Mouse (Mus musculus): ENCODE data around the gene Ndufa7. TPM values are rescaled to one million over a fixed set of nuclear protein-coding genes. Genes with fewer than 3 reads are reported as not detected.

The Ndufa7 gene
- polyA plus RNA-seq, 1 experiment from 2014 or later, result 454 TPM

DNA sequence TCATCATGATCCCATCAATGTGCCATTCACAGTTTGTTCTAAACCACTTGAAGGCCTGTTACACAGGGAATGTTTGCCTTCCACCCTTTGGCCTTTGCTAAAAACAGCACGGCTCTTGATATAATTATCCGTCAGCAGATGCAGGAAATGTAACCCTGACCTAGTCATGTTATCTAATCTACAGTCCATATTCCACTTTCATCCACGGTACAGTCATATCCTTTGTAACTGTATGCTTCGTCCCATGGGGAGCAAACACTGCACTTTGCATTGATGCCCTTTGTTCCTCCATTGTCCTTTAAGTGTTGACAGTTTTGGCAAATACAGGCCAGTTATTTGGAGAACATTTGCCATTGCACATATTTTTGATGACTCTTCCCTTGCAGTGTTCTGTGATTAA is 35.6 kb upstream of the Ndufa7 start:
- 88% methylated on average over 4 of the region's 4 CpGs for WGBS
- no peak overlapping the region for H3K27ac ChIP-seq (replicated peaks)
- 0 out of 2 replicates have a peak, but pooled peaks cover 4% of the 10 kb centered on the region for H3K9me3 ChIP-seq
- no peak overlapping the region for H3K9ac ChIP-seq (replicated peaks)
- H3K36me3 ChIP-seq, result no peaks in the 10 kb centered on the region
- no peaks in the 10 kb centered on the region; the same call in 1 of the 2 replicates for H3K27me3 ChIP-seq
- ATAC-seq (ENCODE audit: low FRiP score, low read depth), result no peak
- H3K4me3 ChIP-seq, result no peak overlapping the region
- no peaks in the 10 kb centered on the region for H3K4me1 ChIP-seq
- H3K4me2 ChIP-seq (replicated peaks), result no peak overlapping the region

DNA sequence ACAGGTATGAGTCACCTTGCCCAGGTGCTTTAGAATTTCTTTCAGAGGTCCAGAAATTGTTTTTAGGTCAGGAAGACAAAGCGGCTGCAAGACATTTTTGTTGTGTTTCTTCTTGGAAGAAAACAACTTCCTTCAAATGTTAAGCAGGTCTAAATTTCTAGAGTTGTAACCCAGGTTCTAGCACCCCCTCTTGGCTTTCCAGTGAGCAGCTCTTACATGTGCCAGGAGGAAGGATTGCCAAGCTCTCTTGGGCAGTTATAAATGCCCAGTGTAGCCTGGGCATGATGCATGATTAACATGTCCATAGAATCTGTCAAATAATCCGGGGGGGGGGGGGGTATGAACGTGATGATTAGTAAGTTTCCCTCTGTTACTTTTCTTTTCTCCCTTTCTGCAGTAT is 26.1 kb upstream of the Ndufa7 start:
- Histone ChIP-seq H3K9me3 (no peaks in the 10 kb centered on the region), H3K36me3 (no peaks in the 10 kb centered on the region), H3K27ac (replicated peaks) (no peak overlapping the region), H3K9ac (replicated peaks) (no peak overlapping the region), H3K4me3 (no peak overlapping the region), H3K4me1 (no peaks in the 10 kb centered on the region), H3K27me3 (no peaks in the 10 kb centered on the region), H3K4me2 (replicated peaks) (no peak overlapping the region)
- ATAC-seq (ENCODE audit: low FRiP score, low read depth), result no peak
- 67% methylated on average over 3 of the region's 3 CpGs for WGBS

DNA sequence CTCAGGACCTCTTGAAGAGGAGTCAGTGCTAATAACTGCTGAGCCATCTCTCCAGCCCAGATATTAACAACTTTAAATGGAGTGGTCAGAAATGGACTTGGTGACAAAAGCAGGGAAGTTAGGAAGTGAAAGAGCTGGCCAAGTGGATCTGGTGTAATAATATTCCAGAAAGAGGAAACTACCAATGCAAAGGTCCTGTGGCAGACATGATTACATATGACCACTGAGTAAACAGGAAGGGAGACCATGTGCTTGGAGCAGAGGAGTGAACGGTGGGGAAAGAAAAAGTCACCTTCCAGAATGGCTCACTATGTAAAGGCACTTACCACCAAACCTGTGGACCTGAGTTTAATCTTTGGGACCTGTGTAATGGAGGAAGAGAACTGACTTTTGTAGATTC is 25.1 kb upstream of the Ndufa7 start:
- Histone ChIP-seq H3K4me3 (no peak overlapping the region), H3K4me1 (no peaks in the 10 kb centered on the region), H3K4me2 (replicated peaks) (no peak overlapping the region), H3K27ac (replicated peaks) (no peak overlapping the region), H3K9me3 (no peaks in the 10 kb centered on the region), H3K9ac (replicated peaks) (no peak overlapping the region), H3K36me3 (no peaks in the 10 kb centered on the region), H3K27me3 (peaks cover under 1% of the 10 kb centered on the region; the same call in 1 of the 2 replicates)
- WGBS, result 92% methylated on average over 1 of the region's 1 CpGs
- no peak for ATAC-seq (ENCODE audit: low FRiP score, low read depth)

DNA sequence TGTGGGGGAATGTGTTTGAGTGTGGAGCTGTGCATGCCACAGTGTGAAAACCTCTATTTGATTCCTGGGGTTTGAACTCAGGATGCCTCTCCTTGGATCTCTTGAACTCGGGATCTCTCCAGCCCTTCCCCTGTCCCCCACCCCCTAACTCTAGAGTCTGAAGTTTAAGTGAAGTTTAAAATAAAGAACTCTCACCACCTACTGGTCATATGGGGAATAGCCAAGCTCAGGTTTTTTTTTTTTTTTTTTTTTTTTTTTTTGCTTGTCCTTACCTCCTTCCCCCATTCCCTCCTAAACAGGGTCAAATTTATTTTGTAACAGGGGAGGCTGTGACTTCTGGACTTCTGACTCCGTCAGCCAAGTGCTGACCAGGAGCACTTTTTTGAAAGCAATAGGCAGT is 22.2 kb upstream of the Ndufa7 start:
- peaks cover 6% of the 10 kb centered on the region for H3K27me3 ChIP-seq
- no peak overlapping the region for H3K27ac ChIP-seq (replicated peaks)
- 0% methylated on average over 2 of the region's 2 CpGs for WGBS
- no peaks in the 10 kb centered on the region for H3K9me3 ChIP-seq
- H3K4me1 ChIP-seq, result no peaks in the 10 kb centered on the region
- no peak overlapping the region for H3K4me2 ChIP-seq (replicated peaks)
- H3K36me3 ChIP-seq, result no peaks in the 10 kb centered on the region
- no peak for ATAC-seq (ENCODE audit: low FRiP score, low read depth)
- H3K9ac ChIP-seq (replicated peaks), result no peak overlapping the region
- no peak overlapping the region for H3K4me3 ChIP-seq

DNA sequence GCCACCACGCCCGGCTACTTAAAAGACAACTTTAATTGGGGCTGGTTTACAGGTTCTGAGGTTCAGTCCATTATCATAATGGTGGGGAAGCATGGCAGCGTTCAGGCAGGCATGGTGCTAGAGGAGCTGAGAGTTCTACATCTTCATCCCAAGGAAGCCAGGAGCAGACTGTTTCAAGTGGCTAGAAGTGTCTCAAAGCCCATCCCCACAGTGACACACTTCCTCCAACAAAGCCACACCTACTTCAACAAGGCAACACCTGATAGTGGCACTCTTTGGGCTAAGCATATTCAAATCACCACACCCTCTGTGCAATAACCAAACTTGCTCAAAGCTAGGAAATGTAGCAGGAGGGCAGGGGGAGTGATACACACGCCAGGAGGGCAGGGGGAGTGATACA is 20.2 kb upstream of the Ndufa7 start:
- Histone ChIP-seq H3K4me1 (no peaks in the 10 kb centered on the region), H3K27me3 (peaks cover 6% of the 10 kb centered on the region), H3K4me2 (replicated peaks) (no peak overlapping the region), H3K9ac (replicated peaks) (no peak overlapping the region), H3K9me3 (no peaks in the 10 kb centered on the region), H3K4me3 (no peak overlapping the region), H3K36me3 (no peaks in the 10 kb centered on the region), H3K27ac (replicated peaks) (no peak overlapping the region)
- WGBS, result 65% methylated on average over 4 of the region's 4 CpGs
- no peak for ATAC-seq (ENCODE audit: low FRiP score, low read depth)

DNA sequence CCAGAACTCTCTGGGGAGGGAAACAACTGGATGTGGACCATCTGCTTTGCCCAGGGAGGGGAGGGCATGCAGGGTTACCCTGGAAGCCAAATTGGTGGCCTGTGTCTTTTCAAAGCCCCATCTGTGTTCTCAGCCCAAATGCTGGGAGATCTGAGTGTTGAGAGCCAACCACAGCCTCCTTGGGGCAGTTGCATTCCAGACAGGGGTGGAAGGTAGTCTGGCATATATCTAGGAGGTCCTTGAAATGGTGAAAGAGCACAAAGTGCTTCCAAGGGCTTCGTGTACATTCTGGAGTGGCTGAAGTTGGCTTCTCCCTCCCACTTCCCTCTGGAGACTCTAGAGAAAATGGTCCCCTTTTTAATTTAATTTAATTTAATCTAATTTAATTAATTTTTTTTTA is 19.6 kb upstream of the Ndufa7 start:
- ATAC-seq (ENCODE audit: low FRiP score, low read depth), result no peak
- no peak overlapping the region for H3K4me2 ChIP-seq (replicated peaks)
- 80% methylated on average over 1 of the region's 1 CpGs for WGBS
- no peaks in the 10 kb centered on the region for H3K4me1 ChIP-seq
- no peak overlapping the region for H3K27ac ChIP-seq (replicated peaks)
- no peak overlapping the region for H3K4me3 ChIP-seq
- H3K27me3 ChIP-seq, result peaks cover 6% of the 10 kb centered on the region
- no peaks in the 10 kb centered on the region for H3K36me3 ChIP-seq
- H3K9me3 ChIP-seq, result no peaks in the 10 kb centered on the region
- H3K9ac ChIP-seq (replicated peaks), result no peak overlapping the region

DNA sequence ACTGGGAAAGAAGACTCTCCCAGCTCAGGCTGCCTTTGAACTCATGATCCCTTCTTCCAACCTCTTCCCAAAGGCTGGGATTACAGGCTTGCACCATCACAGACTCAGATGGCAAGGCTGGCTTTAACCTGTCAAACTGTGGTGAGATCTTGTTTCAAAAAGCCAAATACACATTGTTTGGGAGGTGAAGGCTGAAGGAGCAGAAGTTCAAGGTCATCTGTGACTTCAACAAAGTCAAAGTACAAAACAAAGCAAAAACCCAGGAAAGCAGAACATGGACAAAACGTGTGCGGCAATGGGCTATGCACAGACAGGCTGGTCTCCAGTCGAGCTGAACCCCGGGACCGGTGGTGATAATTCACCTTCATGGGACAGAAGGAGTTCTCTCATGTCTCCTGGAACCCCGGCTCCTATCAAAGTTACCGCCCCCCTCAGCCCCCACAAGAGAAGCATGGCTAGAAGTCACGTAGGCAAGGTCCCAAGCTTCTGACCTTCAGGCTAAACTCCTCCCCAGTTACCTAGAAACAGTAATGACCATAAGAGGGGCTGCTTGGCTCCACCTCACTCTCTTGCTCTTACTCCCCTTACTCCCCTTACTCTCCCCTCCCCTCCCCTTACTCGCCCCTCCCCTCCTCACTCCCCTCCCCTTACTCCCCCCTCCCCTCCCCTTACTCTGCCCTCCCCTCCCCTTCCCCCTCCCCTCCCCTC is 17.0 kb upstream of the Ndufa7 start:
- Histone ChIP-seq H3K4me1 (peaks cover 8% of the 10 kb centered on the region), H3K27me3 (peaks cover 18% of the 10 kb centered on the region), H3K4me3 (no peak overlapping the region), H3K4me2 (replicated peaks) (no peak overlapping the region), H3K27ac (replicated peaks) (no peak overlapping the region), H3K9me3 (no peaks in the 10 kb centered on the region), H3K36me3 (no peaks in the 10 kb centered on the region), H3K9ac (replicated peaks) (no peak overlapping the region)
- 63% methylated on average over 8 of the region's 9 CpGs for WGBS
- no peak for ATAC-seq (ENCODE audit: low FRiP score, low read depth)

DNA sequence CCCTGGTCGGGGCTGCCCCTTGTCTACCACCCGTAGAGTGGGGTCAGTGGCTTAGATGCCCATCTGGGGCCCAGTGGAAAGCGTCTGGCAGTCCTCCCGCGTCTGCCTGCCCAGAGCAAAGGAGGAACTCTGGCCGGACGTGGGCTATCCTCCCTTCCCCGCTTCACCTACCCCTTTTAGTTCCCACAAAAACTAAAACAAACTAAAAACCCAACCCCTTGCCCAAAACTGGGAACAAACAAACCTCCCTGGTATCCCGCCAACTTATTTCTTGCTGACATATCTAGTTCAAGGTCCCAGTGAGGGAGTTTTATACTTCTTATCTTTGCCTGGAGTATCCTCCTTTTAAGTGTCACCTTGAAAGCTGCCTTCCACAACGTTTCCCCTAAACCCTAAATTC is 16.2 kb upstream of the Ndufa7 start:
- Histone ChIP-seq H3K36me3 (no peaks in the 10 kb centered on the region), H3K27ac (replicated peaks) (no peak overlapping the region), H3K9ac (replicated peaks) (no peak overlapping the region), H3K4me2 (replicated peaks) (no peak overlapping the region), H3K4me1 (peaks cover 8% of the 10 kb centered on the region), H3K9me3 (no peaks in the 10 kb centered on the region), H3K27me3 (peaks cover 18% of the 10 kb centered on the region), H3K4me3 (no peak overlapping the region)
- WGBS, result 44% methylated on average over 10 of the region's 10 CpGs
- no peak for ATAC-seq (ENCODE audit: low FRiP score, low read depth)

DNA sequence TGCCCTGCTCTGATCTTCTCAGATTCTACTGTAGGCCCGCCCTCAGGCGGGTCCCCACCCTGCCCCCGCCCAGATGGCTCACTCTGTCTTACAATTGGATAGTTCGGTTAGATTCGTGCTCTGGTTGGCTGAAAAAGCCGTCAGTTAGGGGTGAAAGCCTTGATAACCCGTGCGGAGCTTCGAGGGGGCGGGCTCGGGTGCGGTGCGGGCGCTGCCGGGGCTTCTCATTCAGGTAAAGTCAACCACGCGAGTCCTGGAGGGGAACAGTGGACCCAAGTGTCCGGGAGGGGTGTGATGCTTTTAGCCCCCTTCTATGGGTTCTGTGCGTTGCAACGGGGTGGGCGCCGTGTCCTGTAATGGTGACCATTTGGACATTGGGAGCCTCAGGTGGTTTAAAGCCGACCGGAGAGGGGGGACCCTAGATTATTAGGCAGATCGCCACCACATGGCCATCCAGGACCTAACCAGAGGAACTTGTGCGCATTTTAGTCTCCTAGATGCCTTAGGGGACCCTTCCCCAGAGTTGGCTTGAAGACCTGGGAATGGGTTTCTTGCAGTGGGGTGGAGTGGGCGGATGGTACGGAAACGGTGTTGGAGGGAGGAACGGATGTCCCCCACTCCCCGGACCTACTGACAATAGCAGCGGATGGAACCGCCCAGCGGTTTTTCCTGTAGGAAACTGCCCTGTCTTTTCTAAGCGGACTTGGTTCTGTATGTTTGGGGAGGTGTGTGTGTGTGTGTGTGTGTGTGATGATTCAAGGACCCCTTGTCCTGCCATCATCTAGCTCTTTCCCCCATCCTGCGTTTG is 13.8 kb upstream of the Ndufa7 start, which contains the start of gene Kank3:
Gene Kank3, plus strand, starts transcription at position 186 of the 808 bp plus-strand sequence.
- H3K27ac ChIP-seq (replicated peaks), result no peak within 1 kb of the TSS
- no peaks in the 10 kb centered on the region for H3K9me3 ChIP-seq
- 2% methylated on average over 36 of the region's 36 CpGs for WGBS
- peaks cover 12% of the 10 kb centered on the region for H3K27me3 ChIP-seq
- peaks cover 8% of the 10 kb centered on the region for H3K4me1 ChIP-seq
- ATAC-seq (ENCODE audit: low FRiP score, low read depth), result peak; percentile 99
- peak within 1 kb of the TSS; percentile 49 for H3K9ac ChIP-seq (replicated peaks)
- no peaks in the 10 kb centered on the region for H3K36me3 ChIP-seq
- H3K4me2 ChIP-seq (replicated peaks), result peak within 1 kb of the TSS; percentile 62
- peak within 1 kb of the TSS; percentile 45 for H3K4me3 ChIP-seq

DNA sequence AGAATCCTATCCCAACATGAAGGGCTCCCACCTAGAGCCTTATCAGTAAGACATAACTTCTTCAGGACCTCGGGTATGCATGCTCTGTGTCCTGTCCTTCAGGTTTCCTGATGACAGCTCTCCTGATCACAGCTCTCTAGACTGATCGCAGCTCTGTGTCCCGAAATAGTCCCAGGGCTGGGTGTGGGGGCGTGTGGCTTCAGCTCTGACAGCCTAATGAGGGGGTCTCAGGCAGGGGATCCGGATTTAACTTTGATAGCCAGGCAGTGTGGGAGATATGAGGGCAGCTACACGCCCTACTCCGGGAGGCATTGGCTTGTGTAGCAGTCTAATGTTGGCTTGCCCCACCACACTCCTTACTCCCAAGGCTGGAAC is 13.2 kb upstream of the Ndufa7 start:
- 0 out of 2 replicates have a peak overlapping the region, but pooled peaks have one; percentile 49 for H3K9ac ChIP-seq (replicated peaks)
- peaks cover 12% of the 10 kb centered on the region for H3K27me3 ChIP-seq
- H3K4me1 ChIP-seq, result peaks cover 8% of the 10 kb centered on the region
- no peak for ATAC-seq (ENCODE audit: low FRiP score, low read depth)
- no peak overlapping the region for H3K27ac ChIP-seq (replicated peaks)
- 36% methylated on average over 7 of the region's 7 CpGs for WGBS
- H3K4me2 ChIP-seq (replicated peaks), result peak overlapping the region; percentile 62
- no peaks in the 10 kb centered on the region for H3K9me3 ChIP-seq
- H3K36me3 ChIP-seq, result no peaks in the 10 kb centered on the region
- H3K4me3 ChIP-seq, result peak overlapping the region; percentile 45

DNA sequence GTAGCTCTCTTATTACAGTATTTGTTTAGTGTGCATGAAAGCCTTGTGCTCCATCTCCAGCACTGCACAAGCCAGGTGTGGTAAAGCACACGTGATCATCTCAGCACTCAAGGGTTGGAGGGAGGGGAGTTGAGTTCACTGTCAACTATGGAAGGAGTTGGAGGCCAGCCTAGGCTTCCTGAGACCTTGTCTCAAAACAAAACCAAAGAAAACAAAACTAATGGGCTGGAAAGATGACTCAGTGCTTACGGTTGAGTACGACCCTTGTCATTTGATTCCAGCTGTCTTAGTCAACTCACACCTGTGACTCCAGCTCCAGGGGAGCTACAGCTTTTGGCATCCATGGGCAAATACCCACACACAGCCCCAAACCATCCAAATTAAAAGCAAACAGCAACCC is 11.9 kb upstream of the Ndufa7 start:
- no peak overlapping the region for H3K9ac ChIP-seq (replicated peaks)
- H3K4me1 ChIP-seq, result peaks cover 13% of the 10 kb centered on the region
- H3K27ac ChIP-seq (replicated peaks), result no peak overlapping the region
- no peaks in the 10 kb centered on the region for H3K36me3 ChIP-seq
- no peak overlapping the region for H3K4me3 ChIP-seq
- 76% methylated on average over 3 of the region's 3 CpGs for WGBS
- peaks cover 12% of the 10 kb centered on the region for H3K27me3 ChIP-seq
- no peaks in the 10 kb centered on the region for H3K9me3 ChIP-seq
- H3K4me2 ChIP-seq (replicated peaks), result no peak overlapping the region
- ATAC-seq (ENCODE audit: low FRiP score, low read depth), result no peak

DNA sequence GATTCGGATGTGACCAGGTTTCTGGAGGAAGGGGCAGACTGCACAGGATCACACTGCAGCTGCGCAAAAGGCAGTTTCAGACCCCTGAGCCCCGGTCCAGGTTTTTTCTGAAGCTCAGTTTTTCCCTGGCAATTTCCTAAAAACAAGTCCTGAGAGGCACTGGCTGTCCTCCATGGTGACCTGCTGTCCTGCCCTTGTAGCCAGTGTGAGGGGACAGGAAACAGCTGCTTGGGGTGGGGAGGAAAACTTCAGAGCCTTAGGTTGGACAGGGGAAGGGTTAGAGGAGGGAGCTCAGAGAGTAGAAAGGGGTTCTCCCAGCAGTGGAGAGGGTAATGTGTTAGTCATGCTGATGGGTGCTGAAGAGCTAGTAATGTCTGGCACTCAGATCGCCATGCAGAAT is 11.4 kb upstream of the Ndufa7 start:
- Histone ChIP-seq H3K4me1 (peaks cover 18% of the 10 kb centered on the region), H3K27ac (replicated peaks) (no peak overlapping the region), H3K4me2 (replicated peaks) (no peak overlapping the region), H3K4me3 (no peak overlapping the region), H3K9me3 (no peaks in the 10 kb centered on the region), H3K36me3 (no peaks in the 10 kb centered on the region), H3K27me3 (peaks cover 12% of the 10 kb centered on the region), H3K9ac (replicated peaks) (no peak overlapping the region)
- 70% methylated on average over 4 of the region's 4 CpGs for WGBS
- ATAC-seq (ENCODE audit: low FRiP score, low read depth), result no peak

All from midbrain, embryonic 12.5 days (tissue).